Mouse (Mus musculus): ENCODE results near the gene Ube3c. TPM values are rescaled to one million over a fixed set of nuclear protein-coding genes. Genes with fewer than 3 reads are reported as not detected.
"Not testable (repeated sequence)": the region's sequence is repeated elsewhere in the genome, so short reads cannot be mapped to it uniquely, and the experiment has no call there.

Gene Ube3c
- polyA plus RNA-seq (2015; fragmentation: Nextera tagmentation; extraction: Ambion mirVana): 29.0 and 29.6 TPM in 2 replicates

DNA sequence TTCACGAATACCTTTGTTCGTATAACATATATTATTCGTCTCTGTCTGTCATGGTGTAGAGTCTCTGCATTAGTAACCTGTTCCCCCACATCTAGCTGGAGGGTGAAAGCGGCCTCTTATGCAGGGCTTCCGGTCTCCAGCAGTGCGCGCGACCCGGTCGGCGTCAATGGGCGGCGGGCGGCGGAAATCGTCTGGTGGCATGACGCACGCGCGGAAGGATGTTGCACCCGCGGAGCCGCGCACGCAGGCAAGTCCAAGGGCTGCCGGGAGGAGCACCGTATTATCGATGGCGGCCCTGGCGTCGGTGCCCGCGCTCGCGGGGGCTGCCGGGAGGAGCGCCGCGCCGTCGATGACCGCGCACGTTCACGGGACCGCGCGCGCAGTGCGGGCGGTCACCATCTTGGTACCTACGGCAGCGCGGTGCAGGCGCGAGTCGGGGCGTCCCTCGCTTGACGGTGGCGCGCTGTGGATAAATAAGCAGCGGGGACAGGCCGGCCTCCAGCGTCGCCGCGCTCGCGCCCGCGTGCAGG is at the start of gene Ube3c:
TSS of gene Ube3c (plus strand) at position 395 of the 530 bp plus-strand sequence.
- Histone ChIP-seq H3K4me3 (peak within 1 kb of the TSS; percentile 85), H3K9me3 (no peaks in the 10 kb centered on the region), H3K27me3 (no peaks in the 10 kb centered on the region), H3K4me2 (peak within 1 kb of the TSS; percentile 87), H3K36me3 (0 out of 2 replicates have a peak, but pooled peaks cover 2% of the 10 kb centered on the region), H3K27ac (peak within 1 kb of the TSS; percentile 94), H3K9ac (peak within 1 kb of the TSS; percentile 54), H3K4me1 (peaks cover 11% of the 10 kb centered on the region)
- ATAC-seq (ENCODE audit: borderline replicate concordance, extremely low read depth, low FRiP score, low TSS enrichment): peak; percentile 99
- WGBS: under 1% methylated on average over 64 of the region's 72 CpGs

- no peaks in the 10 kb centered on the region for H3K4me1 ChIP-seq
- no peak overlapping the region for H3K27ac ChIP-seq
- no peak overlapping the region for H3K9ac ChIP-seq
- no peaks in the 10 kb centered on the region for H3K9me3 ChIP-seq
- no peaks in the 10 kb centered on the region for H3K27me3 ChIP-seq
- WGBS: 65% methylated on average over 5 of the region's 5 CpGs
- ATAC-seq (ENCODE audit: borderline replicate concordance, extremely low read depth, low FRiP score, low TSS enrichment): no peak
- H3K36me3 ChIP-seq: no peaks in the 10 kb centered on the region
- no peak overlapping the region for H3K4me3 ChIP-seq
- H3K4me2 ChIP-seq: no peak overlapping the region
Measured at GRCm38 (mm10) chr5:29560111-29560510, 8.9 kb upstream of the Ube3c start.

GRCm38 (mm10) chr5:29560667-29561066 is 8.4 kb upstream of the Ube3c start:
- no peak overlapping the region for H3K9ac ChIP-seq
- no peaks in the 10 kb centered on the region for H3K9me3 ChIP-seq
- H3K36me3 ChIP-seq: no peaks in the 10 kb centered on the region
- no peak overlapping the region for H3K4me2 ChIP-seq
- ATAC-seq (ENCODE audit: borderline replicate concordance, extremely low read depth, low FRiP score, low TSS enrichment): no peak
- WGBS: 76% methylated on average over 2 of the region's 2 CpGs
- no peaks in the 10 kb centered on the region for H3K27me3 ChIP-seq
- H3K4me3 ChIP-seq: no peak overlapping the region
- H3K27ac ChIP-seq: no peak overlapping the region
- H3K4me1 ChIP-seq: no peaks in the 10 kb centered on the region

GRCm38 (mm10) chr5:29569378-29570280 is 587 bp downstream of the Ube3c start:
- peak overlapping the region; percentile 94 for H3K27ac ChIP-seq
- H3K27me3 ChIP-seq: no peaks in the 10 kb centered on the region
- H3K4me2 ChIP-seq: peak overlapping the region; percentile 87
- H3K9me3 ChIP-seq: no peaks in the 10 kb centered on the region
- H3K4me1 ChIP-seq: peaks cover 11% of the 10 kb centered on the region
- H3K4me3 ChIP-seq: peak overlapping the region; percentile 85
- peak overlapping the region; percentile 54 for H3K9ac ChIP-seq
- peak; percentile 92 for ATAC-seq (ENCODE audit: borderline replicate concordance, extremely low read depth, low FRiP score, low TSS enrichment)
- 2% methylated on average over 66 of the region's 67 CpGs for WGBS
- H3K36me3 ChIP-seq: 0 out of 2 replicates have a peak, but pooled peaks cover 6% of the 10 kb centered on the region

DNA sequence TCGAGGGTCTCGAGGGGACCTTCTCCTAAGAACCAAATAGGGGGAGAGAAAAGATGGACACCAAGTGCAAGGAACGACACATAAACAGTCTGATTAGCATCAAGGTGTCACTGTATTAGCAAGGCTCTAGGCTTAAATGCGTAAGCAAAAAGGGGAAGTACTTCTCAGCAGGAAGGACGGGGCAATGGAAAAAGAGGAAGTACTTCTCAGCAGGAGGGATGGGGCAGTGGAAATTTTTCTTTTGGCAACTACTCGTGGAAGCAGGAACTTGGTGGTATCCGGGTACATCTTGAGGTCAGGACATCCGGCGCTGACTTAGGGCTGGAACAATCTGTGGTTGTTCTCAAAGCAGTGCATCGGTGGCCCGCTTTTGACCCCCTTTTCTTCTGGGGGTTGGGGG is 5.2 kb downstream of the Ube3c start:
- not testable (repeated sequence) for H3K4me3 ChIP-seq; H3K27me3 ChIP-seq; H3K27ac ChIP-seq; H3K9ac ChIP-seq; H3K36me3 ChIP-seq; H3K4me2 ChIP-seq; ATAC-seq (ENCODE audit: borderline replicate concordance, extremely low read depth, low FRiP score, low TSS enrichment); H3K9me3 ChIP-seq
- peaks cover 11% of the 10 kb centered on the region for H3K4me1 ChIP-seq
- WGBS: 86% methylated on average over 11 of the region's 11 CpGs

- Histone ChIP-seq H3K27ac (no peak overlapping the region), H3K27me3 (no peaks in the 10 kb centered on the region), H3K4me1 (peaks cover 8% of the 10 kb centered on the region), H3K9ac (no peak overlapping the region), H3K4me3 (no peak overlapping the region), H3K9me3 (no peaks in the 10 kb centered on the region), H3K4me2 (no peak overlapping the region), H3K36me3 (0 out of 2 replicates have a peak, but pooled peaks cover 6% of the 10 kb centered on the region)
- ATAC-seq (ENCODE audit: borderline replicate concordance, extremely low read depth, low FRiP score, low TSS enrichment): no peak
- WGBS: 30% methylated on average over 2 of the region's 2 CpGs
Measured at GRCm38 (mm10) chr5:29575085-29575484, 6.0 kb downstream of the Ube3c start.

DNA sequence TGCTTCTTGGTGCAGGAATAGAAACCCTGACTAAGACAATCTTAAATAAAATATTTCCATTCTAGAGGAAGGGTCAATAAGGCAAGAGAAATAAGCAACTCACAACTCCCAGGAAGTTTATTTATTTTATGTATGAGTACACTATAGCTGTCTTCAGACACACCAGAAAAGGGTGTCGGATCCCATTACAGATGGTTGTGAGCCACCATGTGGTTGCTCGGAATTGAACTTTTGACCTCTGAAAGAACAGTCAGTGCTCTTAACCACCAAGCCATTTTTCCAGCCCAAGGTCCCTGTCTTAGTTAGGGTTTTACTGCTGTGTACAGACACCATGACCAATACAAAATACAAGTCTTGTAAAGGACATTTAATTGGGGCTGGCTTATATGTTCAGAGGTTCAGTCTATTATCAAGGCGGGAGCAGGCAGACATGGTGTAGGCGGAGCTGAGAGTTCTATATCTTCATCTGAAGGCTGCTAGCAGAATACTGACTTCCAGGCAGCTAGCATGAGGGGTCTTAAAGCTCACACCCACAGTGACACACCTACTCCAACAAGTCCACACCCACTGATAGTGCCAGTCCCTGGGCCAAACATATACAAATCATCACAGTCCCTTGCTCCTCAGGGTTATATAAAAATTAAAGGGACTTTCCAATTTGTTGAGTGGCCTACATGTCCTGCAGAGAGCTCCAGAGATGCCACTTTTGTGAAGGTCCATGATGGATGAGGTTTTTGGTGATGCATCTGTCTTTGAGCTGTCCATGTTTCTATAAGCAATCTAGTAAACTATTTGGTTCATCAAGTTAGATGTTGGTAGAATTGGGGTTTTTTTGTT is 9.0 kb downstream of the Ube3c start:
- no peak overlapping the region for H3K4me2 ChIP-seq
- no peaks in the 10 kb centered on the region for H3K4me1 ChIP-seq
- no peaks in the 10 kb centered on the region for H3K9me3 ChIP-seq
- H3K36me3 ChIP-seq: 0 out of 2 replicates have a peak, but pooled peaks cover 8% of the 10 kb centered on the region
- ATAC-seq (ENCODE audit: borderline replicate concordance, extremely low read depth, low FRiP score, low TSS enrichment): no peak
- H3K27me3 ChIP-seq: no peaks in the 10 kb centered on the region
- H3K27ac ChIP-seq: no peak overlapping the region
- H3K9ac ChIP-seq: no peak overlapping the region
- WGBS: 86% methylated on average over 4 of the region's 4 CpGs
- no peak overlapping the region for H3K4me3 ChIP-seq

DNA sequence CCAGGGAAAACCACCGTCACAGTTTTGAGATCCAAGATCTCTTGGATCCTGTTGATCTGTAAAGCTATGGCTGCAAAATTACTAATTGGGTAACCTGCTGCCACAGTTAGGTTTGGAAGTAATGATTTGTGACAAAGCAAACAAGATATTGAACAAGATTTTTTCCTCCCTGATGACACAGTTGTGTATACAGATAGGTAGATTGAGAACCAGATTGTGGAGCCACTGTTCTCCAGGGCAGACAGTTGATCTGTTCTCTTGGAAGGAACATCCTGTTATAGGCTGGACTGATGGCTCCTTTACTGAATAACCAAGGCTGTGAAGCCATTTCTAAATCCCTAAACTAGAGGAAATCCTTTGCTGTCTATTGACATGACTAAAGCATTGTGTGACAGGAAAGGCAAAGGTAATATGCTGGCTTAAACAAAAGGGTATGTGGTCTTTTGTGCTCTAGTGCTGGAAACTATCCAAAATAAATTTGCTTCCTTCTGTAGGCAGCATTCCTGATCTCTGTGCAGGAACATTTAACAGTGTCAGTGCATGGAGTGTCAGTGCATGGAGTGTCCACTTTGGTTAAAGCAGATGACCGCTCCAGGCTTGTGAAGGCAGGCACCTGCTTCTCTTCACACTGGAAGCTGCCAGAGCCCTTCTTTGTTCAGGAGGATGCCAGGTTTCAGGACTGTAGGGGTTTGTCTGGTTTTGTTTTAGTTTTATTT is 15.0 kb downstream of the Ube3c start:
- H3K27me3 ChIP-seq: no peaks in the 10 kb centered on the region
- no peak overlapping the region for H3K27ac ChIP-seq
- H3K9ac ChIP-seq: no peak overlapping the region
- H3K4me3 ChIP-seq: no peak overlapping the region
- H3K36me3 ChIP-seq: peaks cover 4% of the 10 kb centered on the region; the same call in 1 of the 2 replicates
- 71% methylated on average over 2 of the region's 2 CpGs for WGBS
- H3K9me3 ChIP-seq: no peaks in the 10 kb centered on the region
- ATAC-seq (ENCODE audit: borderline replicate concordance, extremely low read depth, low FRiP score, low TSS enrichment): no peak
- H3K4me1 ChIP-seq: peaks cover 6% of the 10 kb centered on the region; the same call in 1 of the 2 replicates
- H3K4me2 ChIP-seq: no peak overlapping the region

- H3K4me3 ChIP-seq; H3K4me1 ChIP-seq; H3K27ac ChIP-seq; H3K9me3 ChIP-seq; H3K9ac ChIP-seq; H3K4me2 ChIP-seq; ATAC-seq (ENCODE audit: borderline replicate concordance, extremely low read depth, low FRiP score, low TSS enrichment); H3K27me3 ChIP-seq: not testable (repeated sequence)
- H3K36me3 ChIP-seq: peaks cover 49% of the 10 kb centered on the region
- WGBS: 93% methylated on average over 7 of the region's 7 CpGs
Measured at GRCm38 (mm10) chr5:29592161-29592560, 23.1 kb downstream of the Ube3c start.

DNA sequence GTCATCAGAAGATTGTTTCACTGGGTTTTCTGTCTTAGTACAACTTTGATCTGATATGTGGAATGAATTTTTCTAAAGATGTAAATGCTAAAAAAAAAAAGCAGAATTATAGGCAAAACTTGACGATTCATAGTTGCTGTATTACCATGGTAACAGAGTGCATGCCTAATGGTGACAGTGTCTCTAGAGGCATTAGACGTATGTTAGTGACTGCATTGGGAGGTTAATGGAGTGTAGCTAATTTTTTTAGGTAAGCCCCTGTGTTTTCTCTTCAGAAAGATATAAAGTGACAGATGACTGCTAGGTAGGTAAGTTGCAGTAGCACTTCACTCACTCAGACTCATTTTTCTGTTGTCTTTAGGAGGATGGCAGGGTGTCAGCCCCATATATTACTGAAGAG is 37.5 kb downstream of the Ube3c start:
- H3K27me3 ChIP-seq: no peaks in the 10 kb centered on the region
- peaks cover 49% of the 10 kb centered on the region for H3K36me3 ChIP-seq
- H3K4me2 ChIP-seq: no peak overlapping the region
- 72% methylated on average over 2 of the region's 2 CpGs for whole genome bisulfite sequencing
- no peaks in the 10 kb centered on the region for H3K4me1 ChIP-seq
- H3K4me3 ChIP-seq: no peak overlapping the region
- no peak for ATAC-seq (ENCODE audit: borderline replicate concordance, extremely low read depth, low FRiP score, low TSS enrichment)
- no peaks in the 10 kb centered on the region for H3K9me3 ChIP-seq
- no peak overlapping the region for H3K9ac ChIP-seq
- H3K27ac ChIP-seq: no peak overlapping the region

- Histone ChIP-seq H3K9ac (no peak overlapping the region), H3K4me1 (no peaks in the 10 kb centered on the region), H3K27me3 (no peaks in the 10 kb centered on the region), H3K36me3 (peaks cover 22% of the 10 kb centered on the region), H3K27ac (no peak overlapping the region), H3K9me3 (no peaks in the 10 kb centered on the region), H3K4me3 (no peak overlapping the region), H3K4me2 (no peak overlapping the region)
- 89% methylated on average over 10 of the region's 10 CpGs for WGBS
- no peak for ATAC-seq (ENCODE audit: borderline replicate concordance, extremely low read depth, low FRiP score, low TSS enrichment)
Measured at GRCm38 (mm10) chr5:29625610-29626009, 56.6 kb downstream of the Ube3c start.
